Mouse (Mus musculus): ENCODE measurements around the gene Zscan10. TPM values are rescaled to one million over a fixed set of nuclear protein-coding genes. Genes with fewer than 3 reads are reported as not detected.

Gene Zscan10
- polyA plus RNA-seq, 1 experiment, result not detected

- no peak for TF ChIP-seq GATA1 (IDR thresholded peaks at IDR 0.05; ENCODE audit: low read length)
- no peak for TF ChIP-seq TAL1 (IDR thresholded peaks at IDR 0.05; ENCODE audit: low read length)
These were observed 53.8 kb downstream of the Zscan10 start for GRCm38 (mm10) chr17:23654410-23654809.

GRCm38 (mm10) chr17:23658450-23658849 lies 57.8 kb downstream of the Zscan10 start:
- TF ChIP-seq GATA1 (IDR thresholded peaks at IDR 0.05; ENCODE audit: low read length) (no peak), TAL1 (IDR thresholded peaks at IDR 0.05; ENCODE audit: low read length) (no peak)
- H3K4me3 ChIP-seq (replicated peaks), result no peak overlapping the region
- H3K36me3 ChIP-seq (ENCODE audit: control insufficient read depth), result no peaks in the 10 kb centered on the region
- peaks cover 4% of the 10 kb centered on the region for H3K4me1 ChIP-seq (ENCODE audit: control insufficient read depth)
- no peaks in the 10 kb centered on the region for H3K9me3 ChIP-seq (ENCODE audit: control insufficient read depth, low read length)
- H3K27me3 ChIP-seq (ENCODE audit: control insufficient read depth), result peaks cover 46% of the 10 kb centered on the region

More at GRCm38 (mm10) chr17:23654410-23654809, 53.8 kb downstream of the Zscan10 start:
- H3K4me1 ChIP-seq (ENCODE audit: control insufficient read depth), result no peaks in the 10 kb centered on the region
- H3K27me3 ChIP-seq (ENCODE audit: control insufficient read depth), result peaks cover 8% of the 10 kb centered on the region
- H3K36me3 ChIP-seq (ENCODE audit: control insufficient read depth), result no peaks in the 10 kb centered on the region
- no peaks in the 10 kb centered on the region for H3K9me3 ChIP-seq (ENCODE audit: control insufficient read depth, low read length)
- H3K4me3 ChIP-seq (replicated peaks), result no peak overlapping the region

- H3K4me3 ChIP-seq (replicated peaks), result no peak within 1 kb of the TSS
- no peaks in the 10 kb centered on the region for H3K9me3 ChIP-seq (ENCODE audit: control insufficient read depth, low read length)
- H3K27me3 ChIP-seq (ENCODE audit: control insufficient read depth), result peaks cover 50% of the 10 kb centered on the region
- TF ChIP-seq GATA1 (IDR thresholded peaks at IDR 0.05; ENCODE audit: low read length), result no peak
- H3K36me3 ChIP-seq (ENCODE audit: control insufficient read depth), result no peaks in the 10 kb centered on the region
- peaks cover 4% of the 10 kb centered on the region for H3K4me1 ChIP-seq (ENCODE audit: control insufficient read depth)
These were observed 59.6 kb downstream of the Zscan10 start, which contains the start of gene Bicdl2 for GRCm38 (mm10) chr17:23660117-23660875. Bicdl2 (plus strand) TSS chr17:23660506.

Other genes with a start within 250 kb of the Zscan10 start
- gene Vmn2r116, start 216.3 kb upstream of the Zscan10 start, polyA plus RNA-seq (2012), result not detected in 2 replicates
- under 0.01 TPM in 1 of 2 replicates, not detected in the other for gene Vmn2r117, start 121.2 kb upstream of the Zscan10 start, polyA plus RNA-seq (2012)
- 0.22 and 0.26 TPM in 2 replicates for gene Zfp213, start 36.6 kb upstream of the Zscan10 start, polyA plus RNA-seq (2012)
- 0.03 TPM in 1 of 2 replicates, not detected in the other for gene Zfp13, start 1.4 kb upstream of the Zscan10 start, polyA plus RNA-seq (2012)
- gene Mmp25, start 44.4 kb downstream of the Zscan10 start, polyA plus RNA-seq (2012), result not detected in 2 replicates
- not detected in 2 replicates for gene Bicdl2, start 59.6 kb downstream of the Zscan10 start, polyA plus RNA-seq (2012)
- gene Hcfc1r1, start 72.7 kb downstream of the Zscan10 start, polyA plus RNA-seq (2012), result 35.0 and 35.6 TPM in 2 replicates
- gene Thoc6, start 73.0 kb downstream of the Zscan10 start, polyA plus RNA-seq (2012), result 8.8 and 10.0 TPM in 2 replicates
- 0.05 TPM in 1 of 2 replicates, not detected in the other for gene Tnfrsf12a, start 76.6 kb downstream of the Zscan10 start, polyA plus RNA-seq (2012)
- gene Cldn6, start 78.4 kb downstream of the Zscan10 start, polyA plus RNA-seq (2012), result not detected in 2 replicates
- not detected in 2 replicates for gene Cldn9, start 83.2 kb downstream of the Zscan10 start, polyA plus RNA-seq (2012)
- 0.06 TPM in 1 of 2 replicates, not detected in the other for gene 1520401A03Rik, start 121.9 kb downstream of the Zscan10 start, polyA plus RNA-seq (2012)
- 46.9 and 56.9 TPM in 2 replicates for gene Pkmyt1, start 125.5 kb downstream of the Zscan10 start, polyA plus RNA-seq (2012)
- 2.2 and 3.9 TPM in 2 replicates for gene Paqr4, start 140.0 kb downstream of the Zscan10 start, polyA plus RNA-seq (2012)
- 0.02 TPM in 1 of 2 replicates, not detected in the other for gene Kremen2, start 145.0 kb downstream of the Zscan10 start, polyA plus RNA-seq (2012)
- gene Flywch1, start 170.7 kb downstream of the Zscan10 start, polyA plus RNA-seq (2012), result 1.4 and 2.3 TPM in 2 replicates
- gene Flywch2, start 185.2 kb downstream of the Zscan10 start, polyA plus RNA-seq (2012), result 0.06 TPM in 1 of 2 replicates, not detected in the other
- 21.7 and 36.5 TPM in 2 replicates for gene Srrm2, start 189.7 kb downstream of the Zscan10 start, polyA plus RNA-seq (2012)
- gene Elob, start 228.3 kb downstream of the Zscan10 start, polyA plus RNA-seq (2012), result 109 and 150 TPM in 2 replicates
- gene Prss33, start 235.2 kb downstream of the Zscan10 start, polyA plus RNA-seq (2012), result not detected in 2 replicates
- gene Prss32, start 243.0 kb downstream of the Zscan10 start, polyA plus RNA-seq (2012), result 0.03 TPM in 1 of 2 replicates, not detected in the other
- gene Prss41, start 243.3 kb downstream of the Zscan10 start, polyA plus RNA-seq (2012), result 0.05 and 0.09 TPM in 2 replicates